Mouse (Mus musculus) embryonic facial prominence, embryonic 12.5 days (tissue): Measurements from ENCODE around the gene Cacna1a. TPM values are rescaled to one million over a fixed set of nuclear protein-coding genes. Genes with fewer than 3 reads are reported as not detected.
A peak's percentile ranks its signal among the peaks of the same experiment; 100 is the strongest.

Source experiments
- ATAC-seq: fragments of 200-750 bp; cut with Nextera tagmentation; 2 replicates; pipeline ENCODE4 v1.8.0; 2017; ENCODE audit not compliant: insufficient number of reproducible peaks, insufficient read depth, low FRiP score, low TSS enrichment
- H3K27ac ChIP-seq: fragments of 300-500 bp; sonication (generic); 2 replicates; pipeline ENCODE4 v1.5.1; 2016; ENCODE audit warnings: mild to moderate bottlenecking
- H3K27me3 ChIP-seq: fragments of 300-500 bp; sonication (generic); 2 replicates; pipeline ENCODE4 v1.6.1; 2016; ENCODE audit warnings: mild to moderate bottlenecking, moderate library complexity
- H3K36me3 ChIP-seq: fragments of 300-500 bp; sonication (generic); 2 replicates; pipeline ENCODE4 v1.6.1; 2016; ENCODE audit warnings: mild to moderate bottlenecking
- H3K4me1 ChIP-seq: fragments of 300-500 bp; sonication (generic); 2 replicates; pipeline ENCODE4 v1.6.1; 2016
- H3K4me2 ChIP-seq: fragments of 300-500 bp; sonication (generic); replicated peaks from 2 replicates; pipeline ENCODE4 v1.6.1; 2016; ENCODE audit warnings: mild to moderate bottlenecking, moderate library complexity
- H3K4me3 ChIP-seq: fragments of 300-500 bp; sonication (generic); 2 replicates; pipeline ENCODE4 v1.5.1; 2016; ENCODE audit warnings: mild to moderate bottlenecking
- H3K9ac ChIP-seq: fragments of 300-500 bp; sonication (generic); 2 replicates; pipeline ENCODE4 v1.6.1; 2016; ENCODE audit warnings: mild to moderate bottlenecking, moderate library complexity
- H3K9me3 ChIP-seq: fragments of 300-500 bp; sonication (generic); 2 replicates; pipeline ENCODE4 v1.6.1; 2016; ENCODE audit warnings: mild to moderate bottlenecking, moderate library complexity
- WGBS: fragments of 180-500 bp; shearing (Covaris S2); methylation state at CpG from one replicate; pipeline ENCODE4 v1.1.7; 2016; 5-methylcytosine and 5-hydroxymethylcytosine counted together
- polyA plus RNA-seq: library from polyadenylated mRNA; unstranded; fragments of >200 nt; fragmentation: Nextera tagmentation; extraction: Ambion mirVana; gene quantifications from 2 replicates; pipeline ENCODE4 v1.2.1, GENCODE M21; 2016

The Cacna1a gene
- polyA plus RNA-seq, 1 experiment from 2014 or later, result 11.0 TPM

GRCm38 (mm10) chr8:84567541-84567940 is 179.3 kb downstream of the Cacna1a start:
- Histone ChIP-seq H3K9me3 (no peaks in the 10 kb centered on the region), H3K27ac (no peak overlapping the region), H3K9ac (no peak overlapping the region), H3K36me3 (no peaks in the 10 kb centered on the region), H3K4me1 (no peaks in the 10 kb centered on the region), H3K4me3 (no peak overlapping the region), H3K4me2 (no peak overlapping the region), H3K27me3 (peaks cover 12% of the 10 kb centered on the region; the same call in 1 of the 2 replicates)
- no peak for ATAC-seq
- WGBS, result 77% methylated on average over 19 of the region's 19 CpGs

GRCm38 (mm10) chr8:84568737-84569136 is 180.5 kb downstream of the Cacna1a start:
- Histone ChIP-seq H3K9ac (no peak overlapping the region), H3K27me3 (peaks cover 12% of the 10 kb centered on the region; the same call in 1 of the 2 replicates), H3K27ac (no peak overlapping the region), H3K9me3 (no peaks in the 10 kb centered on the region), H3K4me1 (no peaks in the 10 kb centered on the region), H3K4me2 (no peak overlapping the region), H3K4me3 (no peak overlapping the region), H3K36me3 (no peaks in the 10 kb centered on the region)
- no peak for ATAC-seq
- 85% methylated on average over 8 of the region's 8 CpGs for whole genome bisulfite sequencing

GRCm38 (mm10) chr8:84569921-84570673 is 181.9 kb downstream of the Cacna1a start:
- WGBS, result 40% methylated on average over 25 of the region's 25 CpGs
- H3K36me3 ChIP-seq, result no peaks in the 10 kb centered on the region
- H3K9me3 ChIP-seq, result no peaks in the 10 kb centered on the region
- H3K4me2 ChIP-seq, result peak overlapping the region; percentile 20
- H3K27me3 ChIP-seq, result 0 out of 2 replicates have a peak, but pooled peaks cover 12% of the 10 kb centered on the region
- H3K27ac ChIP-seq, result no peak overlapping the region
- H3K4me3 ChIP-seq, result no peak overlapping the region
- H3K4me1 ChIP-seq, result no peaks in the 10 kb centered on the region
- no peak overlapping the region for H3K9ac ChIP-seq
- ATAC-seq, result no peak

DNA sequence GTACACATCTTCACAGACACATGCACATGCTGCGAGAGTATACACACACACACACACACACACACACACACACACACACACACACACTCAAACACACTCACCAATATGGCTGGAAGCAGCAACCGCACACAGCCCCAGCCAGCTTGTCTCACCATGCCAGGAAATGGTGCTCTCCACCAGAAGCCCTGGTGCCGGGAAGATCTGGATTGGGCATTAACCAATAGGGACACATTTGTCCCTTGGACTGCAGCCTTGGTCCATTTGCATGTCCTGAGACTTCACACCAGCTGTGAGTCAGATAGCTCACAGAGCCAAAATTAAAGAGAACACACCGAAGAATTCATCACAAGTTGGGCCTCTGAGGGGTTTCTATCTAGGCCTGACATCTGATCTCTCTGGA is 189.2 kb downstream of the Cacna1a start:
- Histone ChIP-seq H3K27ac (no peak overlapping the region), H3K36me3 (no peaks in the 10 kb centered on the region), H3K9me3 (no peaks in the 10 kb centered on the region), H3K9ac (no peak overlapping the region), H3K27me3 (no peaks in the 10 kb centered on the region), H3K4me1 (no peaks in the 10 kb centered on the region), H3K4me3 (no peak overlapping the region), H3K4me2 (no peak overlapping the region)
- WGBS, result 89% methylated on average over 3 of the region's 4 CpGs
- ATAC-seq, result no peak

DNA sequence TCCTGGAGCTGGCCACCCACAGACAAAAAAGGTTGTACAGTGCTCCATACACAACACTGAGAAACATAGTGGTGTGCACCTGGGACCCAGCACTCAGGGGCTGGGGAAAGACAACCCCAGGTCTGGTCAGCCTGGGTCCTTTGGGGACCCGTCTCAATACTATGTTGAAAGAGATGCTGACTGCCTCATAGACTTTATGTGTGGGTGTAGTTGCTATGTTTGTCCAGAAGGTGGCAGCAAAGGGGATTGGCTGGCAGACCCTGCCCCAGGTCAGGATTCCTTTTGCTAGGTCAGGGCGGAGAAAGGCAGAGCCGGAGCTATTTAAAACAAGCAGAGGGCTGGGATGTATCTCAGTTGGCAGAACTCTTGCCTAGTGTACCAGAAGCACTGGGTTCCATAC is 191.4 kb downstream of the Cacna1a start:
- no peak overlapping the region for H3K4me3 ChIP-seq
- H3K27me3 ChIP-seq, result no peaks in the 10 kb centered on the region
- no peak overlapping the region for H3K4me2 ChIP-seq
- no peak for ATAC-seq
- no peaks in the 10 kb centered on the region for H3K9me3 ChIP-seq
- no peak overlapping the region for H3K9ac ChIP-seq
- H3K4me1 ChIP-seq, result no peaks in the 10 kb centered on the region
- WGBS, result 15% methylated on average over 3 of the region's 3 CpGs
- H3K36me3 ChIP-seq, result no peaks in the 10 kb centered on the region
- H3K27ac ChIP-seq, result no peak overlapping the region

- H3K4me1 ChIP-seq, result no peaks in the 10 kb centered on the region
- no peaks in the 10 kb centered on the region for H3K36me3 ChIP-seq
- H3K4me3 ChIP-seq, result no peak overlapping the region
- no peak overlapping the region for H3K27ac ChIP-seq
- no peak overlapping the region for H3K9ac ChIP-seq
- H3K27me3 ChIP-seq, result no peaks in the 10 kb centered on the region
- WGBS, result 36% methylated on average over 1 of the region's 1 CpGs
- no peak for ATAC-seq
- H3K4me2 ChIP-seq, result no peak overlapping the region
- H3K9me3 ChIP-seq, result no peaks in the 10 kb centered on the region
These were observed 197.1 kb downstream of the Cacna1a start for GRCm38 (mm10) chr8:84585311-84585710.

GRCm38 (mm10) chr8:84586221-84586620 is 198.0 kb downstream of the Cacna1a start:
- 57% methylated on average over 2 of the region's 2 CpGs for WGBS
- ATAC-seq, result no peak
- no peak overlapping the region for H3K9ac ChIP-seq
- H3K27me3 ChIP-seq, result no peaks in the 10 kb centered on the region
- no peaks in the 10 kb centered on the region for H3K9me3 ChIP-seq
- H3K36me3 ChIP-seq, result no peaks in the 10 kb centered on the region
- no peaks in the 10 kb centered on the region for H3K4me1 ChIP-seq
- H3K27ac ChIP-seq, result no peak overlapping the region
- no peak overlapping the region for H3K4me2 ChIP-seq
- no peak overlapping the region for H3K4me3 ChIP-seq

- H3K9ac ChIP-seq, result no peak overlapping the region
- WGBS, result 73% methylated on average over 11 of the region's 11 CpGs
- H3K9me3 ChIP-seq, result no peaks in the 10 kb centered on the region
- H3K36me3 ChIP-seq, result no peaks in the 10 kb centered on the region
- H3K27me3 ChIP-seq, result no peaks in the 10 kb centered on the region
- ATAC-seq, result no peak
- H3K4me1 ChIP-seq, result peaks cover 3% of the 10 kb centered on the region; the same call in 1 of the 2 replicates
- H3K27ac ChIP-seq, result no peak overlapping the region
- no peak overlapping the region for H3K4me2 ChIP-seq
- H3K4me3 ChIP-seq, result no peak overlapping the region
These were observed 200.3 kb downstream of the Cacna1a start for GRCm38 (mm10) chr8:84588498-84588897.

DNA sequence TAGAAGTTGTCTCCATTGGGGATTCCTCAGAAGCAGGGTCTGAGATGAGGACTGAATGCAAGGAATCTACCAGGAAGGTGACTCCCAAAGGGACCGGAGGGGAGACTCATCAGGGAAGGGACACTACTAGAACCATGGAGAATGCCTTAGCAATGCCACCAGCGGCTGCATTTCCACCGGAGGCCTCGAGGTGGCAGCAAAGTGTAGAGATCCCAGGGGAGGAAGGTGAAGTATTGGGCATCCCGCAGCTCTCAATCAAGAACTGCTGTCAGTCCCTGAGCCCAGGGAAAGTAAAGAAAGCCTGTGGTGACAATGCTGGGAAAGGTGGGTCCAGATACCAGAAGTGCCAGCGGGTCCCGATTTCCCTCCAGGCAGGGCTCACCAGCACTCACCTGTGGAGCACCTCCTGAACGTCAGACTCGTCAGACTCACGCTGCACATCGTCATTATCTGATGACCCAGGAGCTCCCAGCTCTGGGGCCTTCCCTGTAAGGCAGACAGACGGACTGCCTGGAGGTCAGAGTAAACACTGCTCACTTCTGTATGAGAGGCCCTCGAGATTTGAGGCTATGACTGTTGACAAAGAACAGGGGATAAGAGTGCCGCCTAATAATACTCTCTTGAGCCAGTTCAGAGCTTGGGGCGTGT is 203.9 kb downstream of the Cacna1a start:
- Histone ChIP-seq H3K36me3 (no peaks in the 10 kb centered on the region), H3K27ac (no peak overlapping the region), H3K4me3 (no peak overlapping the region), H3K4me2 (no peak overlapping the region), H3K9ac (no peak overlapping the region), H3K27me3 (no peaks in the 10 kb centered on the region; the same call in 1 of the 2 replicates), H3K9me3 (no peaks in the 10 kb centered on the region), H3K4me1 (peaks cover 3% of the 10 kb centered on the region; the same call in 1 of the 2 replicates)
- no peak for ATAC-seq
- 17% methylated on average over 15 of the region's 15 CpGs for WGBS

- no peak for ATAC-seq
- no peaks in the 10 kb centered on the region for H3K9me3 ChIP-seq
- no peaks in the 10 kb centered on the region for H3K36me3 ChIP-seq
- peaks cover 3% of the 10 kb centered on the region; the same call in 1 of the 2 replicates for H3K4me1 ChIP-seq
- no peak overlapping the region for H3K27ac ChIP-seq
- H3K27me3 ChIP-seq, result no peaks in the 10 kb centered on the region; the same call in 1 of the 2 replicates
- no peak overlapping the region for H3K4me2 ChIP-seq
- no peak overlapping the region for H3K9ac ChIP-seq
- WGBS, result 83% methylated on average over 1 of the region's 1 CpGs
- H3K4me3 ChIP-seq, result no peak overlapping the region
These were observed 204.9 kb downstream of the Cacna1a start for GRCm38 (mm10) chr8:84593143-84593542.

DNA sequence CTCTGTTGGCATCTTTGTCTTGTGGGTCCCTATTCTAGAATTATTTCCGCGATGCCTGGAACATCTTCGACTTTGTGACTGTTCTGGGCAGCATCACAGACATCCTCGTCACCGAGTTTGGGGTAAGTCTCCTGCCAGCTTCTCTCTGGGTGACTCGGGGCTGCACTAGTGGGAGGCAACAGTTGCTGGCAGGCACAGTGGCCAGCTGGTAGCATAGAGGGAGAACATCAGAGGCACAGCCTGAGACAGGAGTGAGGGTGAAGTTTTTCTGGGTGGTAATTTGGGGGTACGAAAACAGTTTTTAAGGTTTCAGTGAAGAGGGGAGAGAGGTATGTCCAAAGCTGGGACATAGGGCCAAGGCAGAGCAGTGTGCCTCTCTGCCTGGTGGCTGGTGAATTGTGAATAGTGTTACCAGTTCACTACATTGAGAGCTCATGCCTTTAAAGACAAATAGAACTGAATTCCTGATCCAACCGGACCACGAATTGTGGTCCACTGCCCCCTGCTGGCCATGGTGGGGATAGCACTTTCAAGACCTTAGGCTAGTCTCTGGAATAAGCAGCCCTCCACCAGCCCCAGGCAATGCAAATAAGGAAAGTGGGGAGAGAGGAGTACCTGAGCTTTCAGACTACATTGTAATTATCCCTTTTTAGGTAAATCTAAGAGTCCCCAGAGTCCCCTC is 206.0 kb downstream of the Cacna1a start:
- Histone ChIP-seq H3K27ac (no peak overlapping the region), H3K4me1 (peaks cover 3% of the 10 kb centered on the region; the same call in 1 of the 2 replicates), H3K4me3 (no peak overlapping the region), H3K27me3 (no peaks in the 10 kb centered on the region; the same call in 1 of the 2 replicates), H3K36me3 (no peaks in the 10 kb centered on the region), H3K9ac (no peak overlapping the region), H3K4me2 (no peak overlapping the region), H3K9me3 (no peaks in the 10 kb centered on the region)
- 69% methylated on average over 9 of the region's 9 CpGs for WGBS
- ATAC-seq, result no peak
